Mouse (Mus musculus): ENCODE results near the gene Tmem63b. TPM values are rescaled to one million over a fixed set of nuclear protein-coding genes. Genes with fewer than 3 reads are reported as not detected.

Gene Tmem63b
- polyA plus RNA-seq, 1 experiment from 2014 or later: 31.2 TPM

GRCm38 (mm10) chr17:45655820-45656219, 30.9 kb downstream of the Tmem63b start:
- Histone ChIP-seq H3K27ac (replicated peaks in 1 of 2; ENCODE audit: control insufficient read depth in 1 of 2, insufficient read depth in 1 of 2, low read depth in 2 of 2, low read length in 2 of 2) (no peak overlapping the region), H3K27me3 (ENCODE audit: control insufficient read depth, insufficient read depth, low read length) (no peaks in the 10 kb centered on the region), H3K4me2 (ENCODE audit: low read length) (no peak overlapping the region), H3K36me3 (ENCODE audit: control insufficient read depth, insufficient read depth, low read length) (peaks cover 9% of the 10 kb centered on the region; the same call in 1 of the 2 replicates), H3K4me3 (ENCODE audit: control insufficient read depth in 1 of 2, insufficient read depth in 1 of 2, low read depth in 1 of 2, low read length in 2 of 2) (no peak overlapping the region), H3K9ac (ENCODE audit: low read length) (no peak overlapping the region), H3K4me1 (ENCODE audit: control insufficient read depth in 2 of 2, insufficient read depth in 2 of 2, low read length in 2 of 2) (no peaks in the 10 kb centered on the region), H3K9me3 (ENCODE audit: control insufficient read depth, low read length) (no peaks in the 10 kb centered on the region)
- WGBS: 23% methylated on average over 6 of the region's 6 CpGs
- ATAC-seq (ENCODE audit: insufficient number of reproducible peaks, insufficient read depth, low FRiP score, low read depth): no peak

GRCm38 (mm10) chr17:45653233-45653632, 33.5 kb downstream of the Tmem63b start:
- Histone ChIP-seq H3K27me3 (ENCODE audit: control insufficient read depth, insufficient read depth, low read length) (no peaks in the 10 kb centered on the region), H3K36me3 (ENCODE audit: control insufficient read depth, insufficient read depth, low read length) (no peaks in the 10 kb centered on the region), H3K4me1 (ENCODE audit: control insufficient read depth in 2 of 2, insufficient read depth in 2 of 2, low read length in 2 of 2) (no peaks in the 10 kb centered on the region), H3K9ac (ENCODE audit: low read length) (no peak overlapping the region), H3K27ac (replicated peaks in 1 of 2; ENCODE audit: control insufficient read depth in 1 of 2, insufficient read depth in 1 of 2, low read depth in 2 of 2, low read length in 2 of 2) (no peak overlapping the region), H3K9me3 (ENCODE audit: control insufficient read depth, low read length) (no peaks in the 10 kb centered on the region), H3K4me3 (ENCODE audit: control insufficient read depth in 1 of 2, insufficient read depth in 1 of 2, low read depth in 1 of 2, low read length in 2 of 2) (no peak overlapping the region), H3K4me2 (ENCODE audit: low read length) (no peak overlapping the region)
- ATAC-seq (ENCODE audit: insufficient number of reproducible peaks, insufficient read depth, low FRiP score, low read depth): no peak
- WGBS: 65% methylated on average over 7 of the region's 7 CpGs

GRCm38 (mm10) chr17:45644185-45644584, 42.5 kb downstream of the Tmem63b start:
- Histone ChIP-seq H3K4me1 (ENCODE audit: control insufficient read depth in 2 of 2, insufficient read depth in 2 of 2, low read length in 2 of 2) (no peaks in the 10 kb centered on the region), H3K4me3 (ENCODE audit: control insufficient read depth in 1 of 2, insufficient read depth in 1 of 2, low read depth in 1 of 2, low read length in 2 of 2) (no peak overlapping the region), H3K27ac (replicated peaks in 1 of 2; ENCODE audit: control insufficient read depth in 1 of 2, insufficient read depth in 1 of 2, low read depth in 2 of 2, low read length in 2 of 2) (no peak overlapping the region), H3K36me3 (ENCODE audit: control insufficient read depth, insufficient read depth, low read length) (no peaks in the 10 kb centered on the region), H3K9me3 (ENCODE audit: control insufficient read depth, low read length) (0 out of 2 replicates have a peak, but pooled peaks cover 3% of the 10 kb centered on the region), H3K4me2 (ENCODE audit: low read length) (no peak overlapping the region), H3K27me3 (ENCODE audit: control insufficient read depth, insufficient read depth, low read length) (no peaks in the 10 kb centered on the region), H3K9ac (ENCODE audit: low read length) (no peak overlapping the region)
- no peak for ATAC-seq (ENCODE audit: insufficient number of reproducible peaks, insufficient read depth, low FRiP score, low read depth)
- WGBS: 90% methylated on average over 4 of the region's 4 CpGs

GRCm38 (mm10) chr17:45642701-45643100, 44.0 kb downstream of the Tmem63b start:
- 21% methylated on average over 12 of the region's 12 CpGs for WGBS
- no peak overlapping the region for H3K4me3 ChIP-seq (ENCODE audit: control insufficient read depth in 1 of 2, insufficient read depth in 1 of 2, low read depth in 1 of 2, low read length in 2 of 2)
- H3K27me3 ChIP-seq (ENCODE audit: control insufficient read depth, insufficient read depth, low read length): no peaks in the 10 kb centered on the region
- no peak for ATAC-seq (ENCODE audit: insufficient number of reproducible peaks, insufficient read depth, low FRiP score, low read depth)
- H3K9ac ChIP-seq (ENCODE audit: low read length): no peak overlapping the region
- H3K27ac ChIP-seq (replicated peaks in 1 of 2; ENCODE audit: control insufficient read depth in 1 of 2, insufficient read depth in 1 of 2, low read depth in 2 of 2, low read length in 2 of 2): no peak overlapping the region
- 0 out of 2 replicates have a peak, but pooled peaks cover 3% of the 10 kb centered on the region for H3K9me3 ChIP-seq (ENCODE audit: control insufficient read depth, low read length)
- H3K4me2 ChIP-seq (ENCODE audit: low read length): no peak overlapping the region
- no peaks in the 10 kb centered on the region for H3K36me3 ChIP-seq (ENCODE audit: control insufficient read depth, insufficient read depth, low read length)
- no peaks in the 10 kb centered on the region for H3K4me1 ChIP-seq (ENCODE audit: control insufficient read depth in 2 of 2, insufficient read depth in 2 of 2, low read length in 2 of 2)

- Histone ChIP-seq H3K4me1 (ENCODE audit: control insufficient read depth in 2 of 2, insufficient read depth in 2 of 2, low read length in 2 of 2) (no peaks in the 10 kb centered on the region), H3K4me2 (ENCODE audit: low read length) (no peak overlapping the region), H3K4me3 (ENCODE audit: control insufficient read depth in 1 of 2, insufficient read depth in 1 of 2, low read depth in 1 of 2, low read length in 2 of 2) (no peak overlapping the region), H3K9ac (ENCODE audit: low read length) (no peak overlapping the region), H3K27me3 (ENCODE audit: control insufficient read depth, insufficient read depth, low read length) (no peaks in the 10 kb centered on the region), H3K9me3 (ENCODE audit: control insufficient read depth, low read length) (0 out of 2 replicates have a peak, but pooled peaks cover 3% of the 10 kb centered on the region), H3K36me3 (ENCODE audit: control insufficient read depth, insufficient read depth, low read length) (no peaks in the 10 kb centered on the region), H3K27ac (replicated peaks in 1 of 2; ENCODE audit: control insufficient read depth in 1 of 2, insufficient read depth in 1 of 2, low read depth in 2 of 2, low read length in 2 of 2) (no peak overlapping the region)
- no peak for ATAC-seq (ENCODE audit: insufficient number of reproducible peaks, insufficient read depth, low FRiP score, low read depth)
- 87% methylated on average over 8 of the region's 8 CpGs for WGBS
Observed at GRCm38 (mm10) chr17:45641981-45642380, 44.7 kb downstream of the Tmem63b start.

GRCm38 (mm10) chr17:45638596-45639295, 48.0 kb downstream of the Tmem63b start:
- H3K4me3 ChIP-seq (ENCODE audit: control insufficient read depth in 1 of 2, insufficient read depth in 1 of 2, low read depth in 1 of 2, low read length in 2 of 2): no peak overlapping the region
- ATAC-seq (ENCODE audit: insufficient number of reproducible peaks, insufficient read depth, low FRiP score, low read depth): no peak
- no peaks in the 10 kb centered on the region for H3K4me1 ChIP-seq (ENCODE audit: control insufficient read depth in 2 of 2, insufficient read depth in 2 of 2, low read length in 2 of 2)
- no peak overlapping the region for H3K27ac ChIP-seq (replicated peaks in 1 of 2; ENCODE audit: control insufficient read depth in 1 of 2, insufficient read depth in 1 of 2, low read depth in 2 of 2, low read length in 2 of 2)
- 74% methylated on average over 16 of the region's 16 CpGs for WGBS
- no peak overlapping the region for H3K4me2 ChIP-seq (ENCODE audit: low read length)
- no peaks in the 10 kb centered on the region for H3K27me3 ChIP-seq (ENCODE audit: control insufficient read depth, insufficient read depth, low read length)
- no peaks in the 10 kb centered on the region for H3K36me3 ChIP-seq (ENCODE audit: control insufficient read depth, insufficient read depth, low read length)
- H3K9me3 ChIP-seq (ENCODE audit: control insufficient read depth, low read length): no peaks in the 10 kb centered on the region
- H3K9ac ChIP-seq (ENCODE audit: low read length): no peak overlapping the region

GRCm38 (mm10) chr17:45634033-45634432, 52.7 kb downstream of the Tmem63b start:
- Histone ChIP-seq H3K4me1 (ENCODE audit: control insufficient read depth in 2 of 2, insufficient read depth in 2 of 2, low read length in 2 of 2) (peaks cover 10 to 12% of the 10 kb centered on the region in 2 experiments), H3K4me3 (ENCODE audit: control insufficient read depth in 1 of 2, insufficient read depth in 1 of 2, low read depth in 1 of 2, low read length in 2 of 2) (no peak overlapping the region), H3K4me2 (ENCODE audit: low read length) (no peak overlapping the region), H3K9me3 (ENCODE audit: control insufficient read depth, low read length) (no peaks in the 10 kb centered on the region), H3K36me3 (ENCODE audit: control insufficient read depth, insufficient read depth, low read length) (no peaks in the 10 kb centered on the region), H3K9ac (ENCODE audit: low read length) (no peak overlapping the region), H3K27me3 (ENCODE audit: control insufficient read depth, insufficient read depth, low read length) (no peaks in the 10 kb centered on the region), H3K27ac (replicated peaks in 1 of 2; ENCODE audit: control insufficient read depth in 1 of 2, insufficient read depth in 1 of 2, low read depth in 2 of 2, low read length in 2 of 2) (no peak overlapping the region)
- 73% methylated on average over 5 of the region's 5 CpGs for WGBS
- ATAC-seq (ENCODE audit: insufficient number of reproducible peaks, insufficient read depth, low FRiP score, low read depth): no peak

- Histone ChIP-seq H3K4me2 (ENCODE audit: low read length) (no peak overlapping the region), H3K36me3 (ENCODE audit: control insufficient read depth, insufficient read depth, low read length) (no peaks in the 10 kb centered on the region)
Observed at GRCm38 (mm10) chr17:45631940-45632339, 54.8 kb downstream of the Tmem63b start.

More at GRCm38 (mm10) chr17:45631940-45632339, 54.8 kb downstream of the Tmem63b start:
- peaks cover 10 to 14% of the 10 kb centered on the region in 2 experiments for H3K4me1 ChIP-seq (ENCODE audit: control insufficient read depth in 2 of 2, insufficient read depth in 2 of 2, low read length in 2 of 2)
- H3K27me3 ChIP-seq (ENCODE audit: control insufficient read depth, insufficient read depth, low read length): no peaks in the 10 kb centered on the region
- H3K9ac ChIP-seq (ENCODE audit: low read length): no peak overlapping the region
- no peak overlapping the region for H3K4me3 ChIP-seq (ENCODE audit: control insufficient read depth in 1 of 2, insufficient read depth in 1 of 2, low read depth in 1 of 2, low read length in 2 of 2)
- H3K27ac ChIP-seq (replicated peaks in 1 of 2; ENCODE audit: control insufficient read depth in 1 of 2, insufficient read depth in 1 of 2, low read depth in 2 of 2, low read length in 2 of 2): no peak overlapping the region
- H3K9me3 ChIP-seq (ENCODE audit: control insufficient read depth, low read length): no peaks in the 10 kb centered on the region
- ATAC-seq (ENCODE audit: insufficient number of reproducible peaks, insufficient read depth, low FRiP score, low read depth): no peak
- 77% methylated on average over 6 of the region's 6 CpGs for WGBS
